Mouse (Mus musculus): Measurements from ENCODE around the gene Abr. TPM values are rescaled to one million over a fixed set of nuclear protein-coding genes. Genes with fewer than 3 reads are reported as not detected.
A peak's percentile ranks its signal among the peaks of the same experiment; 100 is the strongest.

The Abr gene
- polyA plus RNA-seq, 1 experiment from 2014 or later, result 39.2 TPM

DNA sequence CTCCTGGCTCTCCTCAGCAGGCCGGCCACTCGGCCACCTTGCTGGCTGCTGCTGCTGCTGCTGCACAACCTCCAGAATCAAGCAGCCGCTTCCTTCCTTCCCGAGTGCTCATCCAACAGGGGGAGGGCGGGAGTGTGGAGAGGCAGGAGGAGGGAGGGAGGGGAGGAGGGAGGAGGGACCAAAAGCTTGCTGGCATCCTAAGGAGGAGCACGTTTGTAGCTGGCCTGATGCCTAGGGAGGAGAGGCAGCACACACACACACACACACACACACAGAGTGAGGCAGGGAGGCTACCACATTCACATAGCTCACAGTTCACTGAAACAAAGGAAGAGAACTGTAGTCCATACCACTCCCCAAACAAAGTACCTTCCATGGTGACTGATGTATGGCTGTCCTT, 153.8 kb downstream of the Abr start:
- no peak overlapping the region for H3K9ac ChIP-seq
- WGBS, result 8% methylated on average over 6 of the region's 6 CpGs
- H3K4me1 ChIP-seq (ENCODE audit: insufficient read depth), result peaks cover 22% of the 10 kb centered on the region
- peak; percentile 23 for TF ChIP-seq CTCF (IDR thresholded peaks at IDR 0.05; ENCODE audit: low read depth)
- ATAC-seq (ENCODE audit: insufficient read depth) (peak; percentile 81), DNase-seq (peak; percentile 88)
- H3K27ac ChIP-seq (ENCODE audit: low read depth), result peak overlapping the region; percentile 65
- H3K9me3 ChIP-seq (ENCODE audit: low read depth, low read length), result no peaks in the 10 kb centered on the region
- 0 out of 2 replicates have a peak overlapping the region, but pooled peaks have one; percentile 2 for H3K4me2 ChIP-seq
- H3K36me3 ChIP-seq (ENCODE audit: insufficient read depth), result peaks cover 16% of the 10 kb centered on the region
- no peak overlapping the region for H3K4me3 ChIP-seq (ENCODE audit: low read depth, low read length)
- H3K27me3 ChIP-seq (ENCODE audit: insufficient read depth, low read length), result no peaks in the 10 kb centered on the region

DNA sequence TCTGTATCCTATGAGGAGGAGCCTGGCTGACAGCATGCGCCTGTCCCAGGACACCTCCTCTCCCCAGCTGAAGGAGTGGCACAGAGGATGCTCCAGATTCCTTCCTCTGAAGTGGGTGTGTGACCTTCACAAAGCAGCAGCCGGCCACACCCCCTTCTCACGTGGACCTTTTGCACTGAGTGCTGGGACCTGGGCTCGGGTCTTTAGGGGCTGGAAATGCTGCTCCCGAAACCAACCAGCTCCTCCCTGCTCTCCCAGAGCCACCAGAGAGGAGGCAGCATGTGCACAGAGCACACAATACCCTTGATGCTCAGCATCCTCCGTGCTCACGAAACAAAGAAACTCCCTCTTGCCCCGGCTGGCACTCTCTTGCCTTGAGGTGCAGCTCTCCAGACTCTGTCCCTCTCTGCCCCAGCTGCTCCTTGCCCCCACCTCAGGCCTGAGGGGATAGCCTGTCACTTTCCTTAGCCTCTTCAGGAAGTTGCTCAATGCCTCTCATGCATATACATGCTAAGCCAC, 154.6 kb downstream of the Abr start:
- DNase-seq (no peak), ATAC-seq (ENCODE audit: insufficient read depth) (peak; percentile 7; the same call in 1 of the 2 replicates)
- Histone ChIP-seq H3K36me3 (ENCODE audit: insufficient read depth) (peaks cover 22% of the 10 kb centered on the region), H3K4me3 (ENCODE audit: low read depth, low read length) (no peak overlapping the region), H3K9ac (no peak overlapping the region), H3K9me3 (ENCODE audit: low read depth, low read length) (no peaks in the 10 kb centered on the region), H3K4me2 (no peak overlapping the region), H3K4me1 (ENCODE audit: insufficient read depth) (peaks cover 22% of the 10 kb centered on the region), H3K27ac (ENCODE audit: low read depth) (no peak overlapping the region; the same call in 1 of the 2 replicates), H3K27me3 (ENCODE audit: insufficient read depth, low read length) (no peaks in the 10 kb centered on the region)
- TF ChIP-seq CTCF (IDR thresholded peaks at IDR 0.05; ENCODE audit: low read depth), result no peak
- WGBS, result 21% methylated on average over 8 of the region's 8 CpGs

DNA sequence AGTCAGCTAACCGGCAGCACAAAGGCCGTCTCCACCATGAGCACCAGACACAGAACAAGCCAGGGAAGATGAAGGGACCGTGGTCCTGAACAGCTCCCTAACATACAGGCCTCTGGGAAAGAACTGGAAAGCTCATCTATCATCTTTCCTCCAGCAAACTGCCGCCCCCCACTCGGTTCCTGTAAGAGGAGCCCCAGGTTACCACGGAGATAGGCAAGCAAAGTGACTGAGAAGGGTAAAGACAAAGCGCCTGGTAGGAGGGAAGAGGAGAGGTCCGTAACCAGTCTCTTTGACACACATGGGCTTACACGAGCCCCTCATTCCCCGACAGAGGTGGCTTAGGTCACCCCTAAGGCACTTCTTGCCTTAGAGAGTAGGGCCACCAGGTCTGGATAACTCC, 155.0 kb downstream of the Abr start:
- peaks cover 26% of the 10 kb centered on the region for H3K36me3 ChIP-seq (ENCODE audit: insufficient read depth)
- no peak overlapping the region for H3K27ac ChIP-seq (ENCODE audit: low read depth)
- no peak overlapping the region for H3K4me2 ChIP-seq
- no peak overlapping the region for H3K4me3 ChIP-seq (ENCODE audit: low read depth, low read length)
- no peaks in the 10 kb centered on the region for H3K27me3 ChIP-seq (ENCODE audit: insufficient read depth, low read length)
- no peak overlapping the region for H3K9ac ChIP-seq
- H3K9me3 ChIP-seq (ENCODE audit: low read depth, low read length), result no peaks in the 10 kb centered on the region
- TF ChIP-seq CTCF (IDR thresholded peaks at IDR 0.05; ENCODE audit: low read depth), result no peak
- DNase-seq (no peak), ATAC-seq (ENCODE audit: insufficient read depth) (no peak)
- 24% methylated on average over 10 of the region's 10 CpGs for WGBS
- H3K4me1 ChIP-seq (ENCODE audit: insufficient read depth), result peaks cover 22% of the 10 kb centered on the region

DNA sequence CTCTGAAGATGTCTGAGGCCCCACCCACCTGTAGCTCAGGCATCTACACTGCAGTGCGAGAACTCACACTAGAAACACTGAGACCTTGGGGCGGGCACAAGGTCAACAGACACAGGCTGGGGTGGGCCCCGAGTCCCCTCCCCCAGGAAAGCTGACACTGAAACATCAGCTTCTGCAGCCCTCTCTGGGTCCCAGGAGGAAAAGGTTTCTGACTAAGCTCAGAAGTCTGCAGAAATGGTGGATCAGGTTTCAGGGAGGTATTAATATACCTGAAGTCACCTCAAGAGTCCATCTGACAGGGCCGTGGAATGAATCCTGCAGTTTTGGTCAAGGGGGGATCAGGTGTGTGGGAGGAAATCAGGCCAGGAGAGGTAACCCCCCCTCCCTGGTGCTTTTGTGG, 156.2 kb downstream of the Abr start:
- H3K9ac ChIP-seq, result no peak overlapping the region
- H3K9me3 ChIP-seq (ENCODE audit: low read depth, low read length), result no peaks in the 10 kb centered on the region
- H3K4me3 ChIP-seq (ENCODE audit: low read depth, low read length), result no peak overlapping the region
- peaks cover 22% of the 10 kb centered on the region for H3K4me1 ChIP-seq (ENCODE audit: insufficient read depth)
- H3K27ac ChIP-seq (ENCODE audit: low read depth), result no peak overlapping the region
- peaks cover 37% of the 10 kb centered on the region for H3K36me3 ChIP-seq (ENCODE audit: insufficient read depth)
- DNase-seq, result no peak
- H3K27me3 ChIP-seq (ENCODE audit: insufficient read depth, low read length), result no peaks in the 10 kb centered on the region
- WGBS, result 58% methylated on average over 4 of the region's 4 CpGs
- no peak for ATAC-seq (ENCODE audit: insufficient read depth)
- no peak for TF ChIP-seq CTCF (IDR thresholded peaks at IDR 0.05; ENCODE audit: low read depth)
- H3K4me2 ChIP-seq, result no peak overlapping the region

DNA sequence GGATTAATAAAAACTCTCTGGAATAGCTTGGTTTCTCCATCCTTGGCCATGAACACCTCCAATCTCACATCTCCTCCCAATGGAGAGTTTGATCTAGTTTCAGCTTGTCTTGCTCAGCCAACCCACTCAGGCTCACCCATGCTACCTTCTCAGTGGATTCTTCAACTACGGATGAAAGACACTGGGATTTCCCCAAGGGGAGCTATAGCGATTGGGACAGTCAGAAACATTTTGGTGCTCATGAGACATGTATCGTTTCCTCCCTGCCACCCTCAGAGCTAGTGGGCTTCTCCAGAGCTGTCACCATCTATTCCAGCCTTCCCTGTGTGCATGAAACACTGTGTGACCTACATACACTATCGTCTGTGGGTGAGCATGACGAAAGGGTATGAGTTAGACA, 160.4 kb downstream of the Abr start:
- no peak for TF ChIP-seq CTCF (IDR thresholded peaks at IDR 0.05; ENCODE audit: low read depth)
- Histone ChIP-seq H3K4me3 (ENCODE audit: low read depth, low read length) (no peak overlapping the region), H3K27me3 (ENCODE audit: insufficient read depth, low read length) (no peaks in the 10 kb centered on the region), H3K27ac (ENCODE audit: low read depth) (no peak overlapping the region), H3K4me2 (no peak overlapping the region), H3K9me3 (ENCODE audit: low read depth, low read length) (no peaks in the 10 kb centered on the region), H3K36me3 (ENCODE audit: insufficient read depth) (peaks cover 40% of the 10 kb centered on the region), H3K4me1 (ENCODE audit: insufficient read depth) (no peaks in the 10 kb centered on the region; the same call in 1 of the 2 replicates), H3K9ac (no peak overlapping the region)
- ATAC-seq (ENCODE audit: insufficient read depth) (no peak), DNase-seq (no peak)
- WGBS, result 87% methylated on average over 5 of the region's 5 CpGs

DNA sequence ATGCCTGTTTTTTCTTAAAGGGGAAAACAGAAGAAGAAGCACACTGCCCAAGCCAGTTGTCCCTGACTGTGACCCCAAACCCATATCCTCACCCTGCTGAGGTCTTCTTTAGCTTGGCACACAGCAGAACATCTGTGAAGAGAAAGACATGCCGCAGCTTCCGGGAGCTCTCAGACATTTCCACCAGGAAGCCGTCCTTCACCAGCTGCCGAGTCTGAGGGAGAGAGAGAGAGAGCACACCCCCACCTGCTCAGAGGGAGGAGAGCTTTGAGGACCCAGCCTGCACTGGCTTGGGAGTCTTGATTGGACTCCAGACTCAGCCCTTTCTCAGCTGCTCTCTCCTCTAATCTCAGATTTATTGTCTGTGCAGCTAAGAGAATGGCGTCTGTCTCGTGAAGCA, 160.9 kb downstream of the Abr start:
- ATAC-seq (ENCODE audit: insufficient read depth), result no peak
- no peak overlapping the region for H3K4me3 ChIP-seq (ENCODE audit: low read depth, low read length)
- H3K27ac ChIP-seq (ENCODE audit: low read depth), result no peak overlapping the region
- peaks cover 39% of the 10 kb centered on the region for H3K36me3 ChIP-seq (ENCODE audit: insufficient read depth)
- WGBS, result 47% methylated on average over 6 of the region's 6 CpGs
- H3K27me3 ChIP-seq (ENCODE audit: insufficient read depth, low read length), result no peaks in the 10 kb centered on the region
- no peak overlapping the region for H3K4me2 ChIP-seq
- no peak for DNase-seq
- TF ChIP-seq CTCF (IDR thresholded peaks at IDR 0.05; ENCODE audit: low read depth), result no peak
- no peaks in the 10 kb centered on the region for H3K9me3 ChIP-seq (ENCODE audit: low read depth, low read length)
- no peak overlapping the region for H3K9ac ChIP-seq
- no peaks in the 10 kb centered on the region; the same call in 1 of the 2 replicates for H3K4me1 ChIP-seq (ENCODE audit: insufficient read depth)

DNA sequence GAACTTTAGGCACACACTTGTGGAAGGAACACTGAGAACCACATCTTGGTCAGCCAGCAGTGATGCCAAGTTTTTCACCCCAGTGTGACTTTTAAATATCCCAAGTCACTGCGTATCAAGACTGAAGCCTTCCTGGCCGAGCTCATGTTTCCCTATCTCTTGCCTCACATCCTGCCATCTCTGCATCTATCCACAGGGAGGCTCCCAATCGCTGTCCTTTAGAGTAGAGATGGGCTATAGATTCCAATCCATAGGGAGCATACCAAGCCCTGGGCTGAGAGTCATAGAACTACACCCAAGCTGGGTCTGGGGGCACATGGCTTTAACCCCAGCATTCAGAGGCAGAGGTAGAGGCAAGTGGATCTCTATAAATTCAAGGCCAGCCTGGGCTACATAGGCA, 162.6 kb downstream of the Abr start:
- ATAC-seq (ENCODE audit: insufficient read depth) (no peak), DNase-seq (no peak)
- Histone ChIP-seq H3K4me3 (ENCODE audit: low read depth, low read length) (no peak overlapping the region), H3K9me3 (ENCODE audit: low read depth, low read length) (no peaks in the 10 kb centered on the region), H3K36me3 (ENCODE audit: insufficient read depth) (peaks cover 47% of the 10 kb centered on the region), H3K27me3 (ENCODE audit: insufficient read depth, low read length) (no peaks in the 10 kb centered on the region), H3K4me1 (ENCODE audit: insufficient read depth) (no peaks in the 10 kb centered on the region), H3K9ac (no peak overlapping the region), H3K4me2 (no peak overlapping the region), H3K27ac (ENCODE audit: low read depth) (no peak overlapping the region)
- WGBS, result 69% methylated on average over 3 of the region's 3 CpGs
- TF ChIP-seq CTCF (IDR thresholded peaks at IDR 0.05; ENCODE audit: low read depth), result peak; percentile 35

Measured in lung, embryonic 14.5 days (tissue).